Mouse (Mus musculus) liver, embryonic 14.5 days (tissue): ENCODE measurements at regions not wholly inside any gene's neighbourhood (a gene's known extent, or its start where the extent isn't known, plus 50 kb on each side); places are given as distances from the start of the nearest gene placed in this dataset.

Experiments used
- CTCF ChIP-seq: IDR thresholded peaks from 2 replicates; pipeline ENCODE4 v1.5.1; 2016; ENCODE audit warnings: antibody characterized with exemption, low read depth, control low read depth
- EP300 ChIP-seq: IDR thresholded peaks from 2 replicates; pipeline ENCODE4 v1.6.1; 2016; ENCODE audit warnings: antibody characterized with exemption, low read depth

GRCm38 (mm10) chr6:143535726-143536125 lies 368.7 kb downstream of the Etnk1 start:
- TF ChIP-seq CTCF (no peak), EP300 (no peak)
